Mouse (Mus musculus) midbrain, postnatal 0 days (tissue): ENCODE measurements around the gene Cenpa. TPM values are rescaled to one million over a fixed set of nuclear protein-coding genes. Genes with fewer than 3 reads are reported as not detected.
A peak's percentile ranks its signal among the peaks of the same experiment; 100 is the strongest.

ENCODE experiments used
- ATAC-seq: fragments of 200-750 bp; cut with Nextera tagmentation; 2 replicates; pipeline ENCODE4 v1.8.0; 2017; ENCODE audit warnings: moderate number of reproducible peaks, mild to moderate bottlenecking, moderate TSS enrichment, moderate library complexity; ENCODE audit not compliant: low FRiP score
- DNase-seq: peaks from one replicate; pipeline ENCODE4 v3.0.0-alpha.2; 2015; ENCODE audit warnings: low spot score
- H3K27ac ChIP-seq: fragments of 300-500 bp; sonication (generic); 2 replicates; pipeline ENCODE4 v1.5.1; 2014; ENCODE audit warnings: low read depth, mild to moderate bottlenecking, low read length, mixed read lengths
- H3K27me3 ChIP-seq: fragments of 300-500 bp; sonication (generic); 2 replicates; pipeline ENCODE4 v1.6.1; 2014; ENCODE audit warnings: low read length, control low read depth, mixed read lengths; ENCODE audit not compliant: insufficient read depth
- H3K36me3 ChIP-seq: fragments of 300-500 bp; sonication (generic); 2 replicates; pipeline ENCODE4 v1.6.1; 2014; ENCODE audit warnings: low read length, control low read depth, mixed read lengths; ENCODE audit not compliant: insufficient read depth
- H3K4me1 ChIP-seq: fragments of 300-500 bp; sonication (generic); 2 replicates; pipeline ENCODE4 v1.6.1; 2014; ENCODE audit warnings: mild to moderate bottlenecking, control low read depth, antibody characterized with exemption, low read length, mixed read lengths; ENCODE audit not compliant: insufficient read depth
- H3K4me2 ChIP-seq: fragments of 300-500 bp; sonication (generic); 2 replicates; pipeline ENCODE4 v1.6.1; 2014; ENCODE audit warnings: low read depth, mild to moderate bottlenecking, low read length, mixed read lengths; ENCODE audit not compliant: poor library complexity, severe bottlenecking
- H3K4me3 ChIP-seq: fragments of 300-500 bp; sonication (generic); 2 replicates; pipeline ENCODE4 v1.5.1; 2014; ENCODE audit warnings: low read depth, mild to moderate bottlenecking, low read length, moderate library complexity
- H3K9ac ChIP-seq: fragments of 300-500 bp; sonication (generic); replicated peaks from 2 replicates; pipeline ENCODE4 v1.6.1; 2014; ENCODE audit warnings: mild to moderate bottlenecking, low read length, moderate library complexity, mixed read lengths; ENCODE audit not compliant: poor library complexity, severe bottlenecking
- H3K9me3 ChIP-seq: fragments of 300-500 bp; sonication (generic); 2 replicates; pipeline ENCODE4 v1.6.1; 2016; ENCODE audit warnings: low read length, control low read depth
- CTCF ChIP-seq: IDR thresholded peaks from 2 replicates; pipeline ENCODE4 v1.5.1; 2016; ENCODE audit warnings: antibody characterized with exemption, mild to moderate bottlenecking
- WGBS: fragments of 180-500 bp; shearing (Covaris S2); extraction: QIAGEN DNeasy Blood & Tissue Kit; methylation state at CpG from one replicate; pipeline ENCODE4 v1.1.7; 2014; 5-methylcytosine and 5-hydroxymethylcytosine counted together
- polyA plus RNA-seq: library from polyadenylated mRNA; unstranded; fragments of >200 nt; fragmentation: Nextera tagmentation; extraction: Ambion mirVana; gene quantifications from 2 replicates; pipeline ENCODE4 v1.2.1, GENCODE M21; 2015
- total RNA-seq: library from RNA; depleted of rRNA; stranded (reverse); fragments of >200 nt; gene quantifications from 2 replicates; pipeline ENCODE4 v1.2.3, GENCODE M21; 2014

The Cenpa gene
- total and polyA plus RNA-seq, 2 experiments from 2014 or later, result 9.4 to 19.6 TPM

- H3K27me3 ChIP-seq, result peaks cover 8% of the 10 kb centered on the region
- no peaks in the 10 kb centered on the region for H3K9me3 ChIP-seq
- no peak overlapping the region for H3K4me2 ChIP-seq
- ATAC-seq, result no peak
- H3K36me3 ChIP-seq, result no peaks in the 10 kb centered on the region
- H3K4me3 ChIP-seq, result no peak overlapping the region
- WGBS, result 94% methylated on average over 9 of the region's 9 CpGs
- no peak overlapping the region for H3K9ac ChIP-seq
- no peak for DNase-seq
- H3K4me1 ChIP-seq, result peaks cover 9% of the 10 kb centered on the region; the same call in 1 of the 2 replicates
- TF ChIP-seq CTCF, result no peak
- no peak overlapping the region for H3K27ac ChIP-seq
Observed at GRCm38 (mm10) chr5:30621211-30621790, 45.3 kb upstream of the Cenpa start.

GRCm38 (mm10) chr5:30621844-30622176, 44.8 kb upstream of the Cenpa start:
- no peak for TF ChIP-seq CTCF
- H3K9ac ChIP-seq, result 0 out of 2 replicates have a peak overlapping the region, but pooled peaks have one; percentile 42
- peak overlapping the region; percentile 47 for H3K4me2 ChIP-seq
- peaks cover 9% of the 10 kb centered on the region; the same call in 1 of the 2 replicates for H3K4me1 ChIP-seq
- peaks cover 8% of the 10 kb centered on the region for H3K27me3 ChIP-seq
- ATAC-seq (0 out of 2 replicates have a peak, but pooled peaks have one; percentile 3), DNase-seq (no peak)
- H3K36me3 ChIP-seq, result no peaks in the 10 kb centered on the region
- 53% methylated on average over 21 of the region's 22 CpGs for WGBS
- no peak overlapping the region for H3K4me3 ChIP-seq
- H3K27ac ChIP-seq, result no peak overlapping the region
- H3K9me3 ChIP-seq, result no peaks in the 10 kb centered on the region

GRCm38 (mm10) chr5:30622177-30622840, 44.3 kb upstream of the Cenpa start:
- Histone ChIP-seq H3K9ac (peak overlapping the region; percentile 42; the same call in 1 of the 2 replicates), H3K4me1 (peaks cover 9% of the 10 kb centered on the region; the same call in 1 of the 2 replicates), H3K27me3 (peaks cover 8% of the 10 kb centered on the region), H3K4me2 (peak overlapping the region; percentile 47), H3K27ac (no peak overlapping the region), H3K36me3 (no peaks in the 10 kb centered on the region), H3K9me3 (no peaks in the 10 kb centered on the region), H3K4me3 (peak overlapping the region; percentile 21)
- ATAC-seq (peak; percentile 54), DNase-seq (peak; percentile 30)
- whole genome bisulfite sequencing, result 4% methylated on average over 69 of the region's 69 CpGs
- no peak for TF ChIP-seq CTCF

DNA sequence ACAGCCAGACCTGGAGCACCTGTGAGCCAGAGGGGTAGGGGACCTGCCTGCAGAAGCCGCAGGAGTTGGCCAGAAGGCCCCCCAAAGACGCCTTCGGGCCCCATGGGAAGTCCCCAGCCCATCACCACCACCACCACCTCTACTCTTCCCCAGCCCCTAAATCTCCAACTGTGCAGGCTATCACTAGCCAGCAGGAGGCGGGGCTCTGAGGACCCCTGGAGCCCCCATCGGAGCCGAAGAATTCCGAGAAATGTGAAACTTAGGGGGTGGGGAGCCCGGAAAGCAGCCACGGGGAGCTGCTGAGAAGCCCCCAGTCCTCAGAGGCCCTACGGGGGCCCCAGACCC, 43.8 kb upstream of the Cenpa start:
- H3K4me3 ChIP-seq, result peak overlapping the region; percentile 21; the same call in 1 of the 2 replicates
- 13% methylated on average over 10 of the region's 10 CpGs for WGBS

DNA sequence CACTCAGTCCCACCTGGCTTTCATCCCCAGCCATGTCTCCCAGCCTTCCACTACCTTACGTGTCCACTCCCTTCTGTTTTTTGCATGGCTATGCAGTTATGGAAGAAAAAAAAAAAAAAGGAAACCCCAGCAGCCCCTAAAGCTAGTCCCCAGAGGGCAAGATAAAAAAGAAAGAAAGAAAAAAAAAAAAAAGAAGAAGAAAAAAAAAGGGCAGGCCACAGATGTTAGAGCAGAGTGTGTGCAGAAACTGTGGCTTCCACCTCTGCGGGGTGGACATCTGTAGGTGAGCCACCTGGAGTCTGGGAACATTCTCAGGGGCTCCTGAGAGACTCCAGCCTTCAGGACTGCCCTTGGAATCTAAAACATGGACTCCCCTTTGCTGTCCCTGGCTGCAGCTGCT, 43.2 kb upstream of the Cenpa start:
- no peak overlapping the region for H3K27ac ChIP-seq
- no peak for DNase-seq
- H3K4me1 ChIP-seq, result peaks cover 9% of the 10 kb centered on the region; the same call in 1 of the 2 replicates
- 52% methylated on average over 2 of the region's 2 CpGs for WGBS
- H3K4me2 ChIP-seq, result no peak overlapping the region
- peaks cover 8% of the 10 kb centered on the region for H3K27me3 ChIP-seq
- no peak overlapping the region for H3K4me3 ChIP-seq
- TF ChIP-seq CTCF, result no peak
- no peaks in the 10 kb centered on the region for H3K36me3 ChIP-seq
- no peak overlapping the region for H3K9ac ChIP-seq
- ATAC-seq, result no peak
- no peaks in the 10 kb centered on the region for H3K9me3 ChIP-seq

More for the DNA sequence above, 43.8 kb upstream of the Cenpa start:
- Histone ChIP-seq H3K36me3 (no peaks in the 10 kb centered on the region), H3K27ac (no peak overlapping the region), H3K4me2 (peak overlapping the region; percentile 47), H3K27me3 (peaks cover 8% of the 10 kb centered on the region), H3K9ac (peak overlapping the region; percentile 42; the same call in 1 of the 2 replicates), H3K9me3 (no peaks in the 10 kb centered on the region), H3K4me1 (peaks cover 9% of the 10 kb centered on the region; the same call in 1 of the 2 replicates)
- DNase-seq, result no peak
- TF ChIP-seq CTCF, result no peak
- ATAC-seq, result peak; percentile 42; the same call in 1 of the 2 replicates

DNA sequence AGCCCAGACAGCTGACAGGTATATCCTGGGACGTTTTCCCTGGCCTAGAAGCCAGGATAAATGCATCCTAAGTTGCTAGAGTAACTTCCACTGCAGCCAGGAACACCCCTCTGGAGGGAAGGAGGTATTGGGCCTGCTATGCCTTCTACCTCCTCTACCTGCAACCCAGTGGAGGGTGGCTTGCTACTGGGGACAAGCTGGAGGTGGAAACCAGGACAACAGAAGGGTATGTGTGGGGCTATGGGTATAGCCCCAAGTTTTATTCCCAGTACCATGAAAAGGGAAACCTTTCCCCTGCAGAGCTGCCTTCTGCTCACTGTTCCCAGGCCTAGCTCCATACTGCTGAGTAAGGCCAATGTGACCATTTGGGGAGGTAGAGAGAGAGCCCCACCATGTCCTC, 42.3 kb upstream of the Cenpa start:
- no peak for DNase-seq
- Histone ChIP-seq H3K4me2 (no peak overlapping the region), H3K36me3 (no peaks in the 10 kb centered on the region), H3K27ac (no peak overlapping the region), H3K4me1 (peaks cover 9% of the 10 kb centered on the region; the same call in 1 of the 2 replicates), H3K9me3 (no peaks in the 10 kb centered on the region), H3K9ac (no peak overlapping the region), H3K27me3 (peaks cover 8% of the 10 kb centered on the region), H3K4me3 (no peak overlapping the region)
- ATAC-seq, result no peak
- TF ChIP-seq CTCF, result no peak
- 52% methylated on average over 1 of the region's 1 CpGs for WGBS
